Mouse (Mus musculus) bone marrow, adult 2 months (tissue): Measurements from ENCODE around the gene Arhgap24.

ENCODE experiments used
- CTCF ChIP-seq: fragments of 200-500 bp; IDR thresholded peaks from 2 replicates; pipeline ENCODE4 v1.5.1; 2011; ENCODE audit warnings: low read length, control low read depth; ENCODE audit not compliant: control insufficient read depth, insufficient read depth
- POLR2A ChIP-seq: fragments of 200-500 bp; IDR thresholded peaks from 2 replicates; pipeline ENCODE4 v1.6.1; 2011; ENCODE audit warnings: low read depth, mild to moderate bottlenecking, control low read depth, low read length, borderline replicate concordance; ENCODE audit not compliant: control insufficient read depth

DNA sequence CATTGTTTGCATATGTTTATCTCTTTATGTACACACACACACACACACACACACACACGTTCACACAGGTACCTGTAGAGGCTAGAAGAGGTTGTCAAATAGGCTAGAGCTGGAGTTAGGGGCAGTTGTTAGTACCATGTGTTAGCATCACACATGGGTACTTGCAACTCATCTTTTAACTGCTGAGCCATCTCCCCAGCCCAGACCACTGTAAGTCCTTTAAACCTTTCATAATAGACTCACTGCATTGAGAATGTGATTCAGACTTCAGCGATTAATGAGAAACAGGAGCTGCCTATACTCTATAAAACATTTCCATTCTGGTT, 407.9 kb downstream of the Arhgap24 start:
- TF ChIP-seq CTCF (no peak), POLR2A (no peak)
